Mouse (Mus musculus): ENCODE results near the gene Gstp3.
A peak's percentile ranks its signal among the peaks of the same experiment; 100 is the strongest.
"Not testable (repeated sequence)": the region's sequence is repeated elsewhere in the genome, so short reads cannot be mapped to it uniquely, and the experiment has no call there.

The Gstp3 gene

DNA sequence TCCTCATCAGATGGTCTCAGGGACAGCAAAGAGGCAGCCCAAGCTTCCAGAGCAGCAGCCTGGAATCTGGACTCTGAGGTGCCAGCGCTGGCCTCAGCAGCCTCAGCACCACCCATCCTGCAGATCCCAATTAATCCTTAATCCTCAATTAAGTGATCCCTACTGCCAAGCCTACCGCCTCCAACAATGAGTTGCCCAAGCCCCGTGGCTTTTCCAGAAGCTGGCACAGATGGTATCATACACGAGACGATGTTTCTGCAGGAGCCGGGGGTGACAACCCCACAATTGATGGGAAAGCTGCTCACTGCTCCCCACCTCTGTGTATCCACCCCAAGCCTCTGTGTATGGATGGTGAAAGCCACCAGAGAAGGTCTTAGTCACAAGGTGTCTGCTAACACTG is 29.8 kb upstream of the Gstp3 start:
- DNase-seq = no peak

DNA sequence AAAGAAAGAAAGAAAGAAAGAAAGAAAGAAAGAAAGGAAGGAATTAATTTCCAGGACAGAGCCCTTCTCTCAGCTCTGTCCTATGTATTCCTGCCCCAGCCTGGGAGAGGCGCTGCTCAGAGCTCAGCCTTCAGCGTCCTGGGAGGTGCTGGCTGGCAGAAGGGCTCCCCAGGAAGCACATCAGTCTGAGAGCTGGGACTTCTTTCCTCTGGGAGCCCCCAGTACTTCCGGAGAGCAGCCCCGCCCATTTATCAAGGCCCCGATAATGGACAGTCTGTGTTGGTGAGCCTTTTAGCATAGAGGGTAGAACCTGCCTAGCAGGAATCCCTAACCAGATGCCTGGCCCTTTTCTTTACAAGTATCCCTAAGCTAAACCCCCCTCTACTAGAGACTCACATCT is 28.8 kb upstream of the Gstp3 start:
- DNase-seq = no peak

DNA sequence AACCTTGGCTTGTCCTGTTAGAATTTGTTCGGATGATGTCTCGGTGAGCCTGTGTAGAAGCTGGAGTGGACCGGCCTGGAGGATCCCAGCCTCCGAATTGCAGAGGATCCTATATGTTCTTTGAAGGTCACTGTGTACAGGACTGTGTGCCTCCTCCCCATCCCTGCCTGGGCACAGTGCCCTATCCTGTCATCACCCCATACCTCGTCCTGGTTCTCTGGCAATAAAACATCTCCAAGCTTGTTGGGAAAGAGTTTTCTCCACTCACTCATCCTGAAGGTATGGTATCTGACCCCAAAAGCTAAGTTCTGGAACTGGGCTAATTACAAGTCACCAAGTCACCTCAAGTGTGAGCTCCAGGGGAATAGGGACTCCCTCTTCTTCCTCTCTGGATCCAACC is 27.7 kb upstream of the Gstp3 start:
- DNase-seq = no peak

DNA sequence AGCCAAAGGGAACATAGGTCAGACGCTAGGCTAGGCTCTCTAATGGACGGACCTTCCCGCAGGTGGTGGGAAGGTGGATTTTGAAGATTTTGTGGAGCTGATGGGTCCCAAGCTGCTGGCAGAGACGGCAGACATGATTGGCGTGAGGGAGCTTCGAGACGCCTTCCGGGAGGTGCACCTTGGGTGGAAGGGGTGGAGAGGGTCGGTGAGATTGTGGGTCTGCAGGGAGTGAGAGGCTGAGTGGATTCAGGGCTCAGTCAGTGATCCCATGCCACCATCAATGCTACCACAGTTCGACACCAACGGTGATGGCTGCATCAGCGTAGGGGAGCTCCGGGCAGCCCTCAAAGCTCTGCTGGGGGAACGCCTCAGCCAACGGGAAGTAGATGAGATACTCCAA is 26.8 kb upstream of the Gstp3 start:
- DNase-seq = no peak

DNA sequence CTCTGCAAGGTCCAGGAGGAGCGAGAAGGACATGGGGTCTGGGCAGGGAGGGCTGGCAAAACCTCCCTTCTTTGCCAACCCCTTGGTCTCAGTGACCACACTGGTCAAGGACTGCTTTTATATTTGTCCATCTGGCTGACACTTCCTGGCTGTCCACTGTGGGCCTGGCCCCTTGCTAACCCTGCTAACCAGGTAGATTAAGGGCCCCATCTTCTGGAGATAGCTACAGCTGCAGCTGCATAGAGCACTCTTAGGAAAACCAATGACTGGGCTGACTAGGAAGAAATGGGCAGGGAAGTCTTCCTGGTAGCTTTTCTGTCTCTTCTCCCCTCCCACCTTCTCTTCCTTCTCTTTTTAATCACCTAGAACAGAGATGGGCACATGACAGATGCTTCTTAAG is 25.6 kb upstream of the Gstp3 start:
- DNase-seq = no peak

DNA sequence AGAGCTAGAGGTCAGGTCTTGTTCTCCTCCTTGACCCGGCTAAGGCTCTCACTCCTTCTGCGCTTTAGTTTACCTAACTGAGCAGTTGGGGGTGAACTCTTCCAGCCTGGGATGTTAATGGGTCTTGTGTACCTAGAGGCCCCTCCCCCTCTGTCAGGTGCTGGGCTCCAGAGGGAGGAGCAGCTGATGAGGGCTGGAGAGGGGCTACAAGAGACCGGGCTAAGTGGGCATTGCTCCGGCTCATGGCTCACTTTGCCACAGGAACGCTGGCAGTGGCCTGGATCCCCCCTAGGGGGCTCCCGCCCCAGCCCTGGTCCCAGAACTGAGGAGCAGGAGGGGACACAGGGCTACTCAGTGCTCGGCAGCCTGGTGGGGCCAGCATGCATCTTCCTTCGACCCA is 24.5 kb upstream of the Gstp3 start:
- no peak for DNase-seq

DNA sequence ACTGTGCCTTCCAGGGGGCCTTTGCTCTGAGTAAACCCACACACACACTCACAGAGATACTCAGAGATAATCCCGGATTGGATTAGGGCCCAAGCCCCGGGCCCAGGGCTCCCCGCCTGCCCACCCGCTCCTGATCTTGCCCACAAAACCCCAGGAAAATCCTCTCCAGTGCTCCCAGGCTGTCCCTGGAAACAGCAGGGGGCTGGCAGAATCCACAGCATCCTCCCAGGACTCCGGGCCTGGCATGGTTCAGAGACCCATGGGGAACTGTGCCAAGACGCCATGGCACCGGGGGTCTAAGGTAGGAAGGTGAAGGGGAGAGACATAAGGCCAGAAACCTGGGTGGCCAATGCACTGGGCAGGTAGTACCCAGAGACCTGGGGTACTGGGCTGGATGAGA is 23.9 kb upstream of the Gstp3 start:
- DNase-seq = no peak

DNA sequence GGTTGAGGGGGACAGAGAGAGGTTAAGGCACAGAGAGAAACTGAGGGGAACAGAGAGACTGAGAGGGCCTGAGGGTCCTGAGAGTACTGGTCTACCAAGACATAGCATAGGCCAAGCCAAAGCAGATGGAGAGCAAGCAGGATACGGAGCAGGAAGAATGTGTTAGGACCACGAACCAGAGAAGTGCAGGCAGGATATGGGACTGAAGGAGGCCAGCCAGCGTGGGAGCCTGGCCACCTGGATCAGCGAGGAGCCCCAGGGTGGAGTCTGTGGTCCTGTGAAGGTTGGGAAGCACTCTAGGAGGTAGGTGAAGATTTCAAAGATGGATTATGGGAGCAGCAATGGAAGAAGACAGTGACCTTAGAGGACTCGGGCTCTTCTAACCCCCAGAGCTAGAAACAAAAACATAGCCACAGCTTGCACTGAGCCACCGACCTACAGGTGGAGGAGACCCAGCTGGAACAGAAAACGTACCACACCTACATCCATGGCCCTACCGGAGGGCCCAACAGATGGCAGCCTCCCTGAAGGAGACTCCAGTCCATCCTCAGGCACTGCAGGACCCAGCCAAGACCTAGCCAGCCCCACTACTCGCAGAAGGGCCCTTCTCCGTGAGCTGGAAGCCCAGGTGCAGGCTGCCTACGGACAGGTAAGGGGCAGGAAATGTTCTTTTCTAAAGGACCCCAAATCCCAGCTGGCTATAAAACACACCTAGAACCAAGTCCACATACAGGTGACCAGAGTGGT is 23.0 kb upstream of the Gstp3 start:
- peak; percentile 39 to 45 for DNase-seq

DNA sequence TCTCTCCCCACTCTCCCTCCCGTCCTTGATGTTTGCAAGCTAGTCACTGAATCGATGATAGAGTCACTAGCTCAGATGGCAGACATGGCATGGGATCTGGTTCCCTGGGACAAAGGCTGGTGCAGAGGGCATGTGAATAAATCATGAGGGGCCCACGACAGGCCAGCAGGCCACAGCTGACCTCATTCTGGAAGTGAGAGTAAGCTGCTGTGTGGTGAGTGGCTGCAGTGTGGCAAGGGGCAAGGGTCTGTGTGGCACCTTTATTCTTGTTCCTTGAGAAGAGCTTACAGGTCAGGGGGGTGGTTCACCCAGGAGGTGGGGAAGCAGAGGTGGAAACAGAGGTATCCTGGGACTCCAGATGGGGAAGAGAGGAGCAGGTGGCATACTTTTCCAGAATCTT is 22.0 kb upstream of the Gstp3 start, which contains the start of gene Cabp2:
TSS of gene Cabp2 (plus strand) at position 185 of the 400 bp plus-strand sequence.
- DNase-seq = no peak

DNA sequence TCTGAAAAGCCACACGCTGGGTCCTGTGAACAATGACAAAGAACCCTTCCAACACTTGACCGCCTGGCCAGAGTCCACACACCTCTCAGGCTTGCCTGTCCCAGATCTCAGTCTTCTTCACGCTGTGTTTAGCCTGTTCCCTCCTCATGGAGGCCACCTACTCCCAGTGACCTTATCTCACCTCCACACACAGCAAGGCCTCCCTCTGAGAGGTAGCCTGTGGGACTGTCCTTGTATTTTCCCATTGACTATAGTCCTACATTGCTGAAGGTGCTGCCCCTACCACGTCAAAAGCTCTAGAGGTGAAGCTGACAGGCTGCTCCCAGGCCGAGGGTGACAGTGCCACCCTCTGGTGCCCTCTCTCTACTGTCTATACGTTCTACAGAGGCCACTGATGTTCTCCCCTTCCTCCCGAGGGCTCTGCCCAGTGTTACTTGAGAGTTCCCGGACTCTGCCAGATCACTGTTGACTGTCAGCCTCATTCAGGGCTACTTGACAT is 21.2 kb upstream of the Gstp3 start:
- peak; percentile 85 to 86 for DNase-seq

DNA sequence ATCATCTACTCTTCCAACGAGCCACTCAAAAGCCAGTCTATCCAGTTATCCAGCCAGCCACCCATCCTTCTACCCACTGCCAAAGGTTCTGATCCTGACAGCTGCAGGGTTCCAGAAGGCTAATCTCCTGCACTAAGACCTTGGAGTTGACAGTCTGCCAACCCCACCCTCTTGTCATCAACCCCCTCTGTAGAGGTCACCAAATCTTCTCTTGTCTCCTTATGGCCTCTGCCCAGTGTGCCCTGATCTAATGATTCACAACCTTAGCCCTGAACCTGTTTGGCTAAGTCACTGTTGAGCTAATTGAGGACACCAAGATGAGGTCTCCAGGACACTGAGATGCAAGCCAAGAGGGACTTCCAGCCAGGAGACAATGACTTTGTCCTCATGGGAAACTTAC is 20.2 kb upstream of the Gstp3 start:
- DNase-seq = no peak

DNA sequence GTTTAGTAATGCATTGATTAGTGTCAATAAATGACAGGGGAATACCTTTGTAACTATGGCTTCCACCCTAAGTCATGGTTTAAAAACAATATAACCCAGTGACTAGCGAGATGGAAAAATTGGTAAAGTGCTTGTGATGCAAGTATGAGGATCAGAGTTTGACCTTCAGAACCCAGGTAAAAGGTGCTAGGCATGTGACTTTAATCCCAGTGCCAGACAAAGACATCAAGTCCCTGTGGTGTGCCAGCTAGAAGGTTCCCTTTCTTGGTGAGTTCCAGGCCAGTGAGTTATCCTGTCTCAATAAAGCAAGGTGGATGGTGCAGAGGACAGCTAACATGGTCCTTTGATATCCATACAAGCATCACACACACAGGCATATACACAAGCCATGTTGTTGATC is 16.2 kb upstream of the Gstp3 start:
- DNase-seq = no peak

DNA sequence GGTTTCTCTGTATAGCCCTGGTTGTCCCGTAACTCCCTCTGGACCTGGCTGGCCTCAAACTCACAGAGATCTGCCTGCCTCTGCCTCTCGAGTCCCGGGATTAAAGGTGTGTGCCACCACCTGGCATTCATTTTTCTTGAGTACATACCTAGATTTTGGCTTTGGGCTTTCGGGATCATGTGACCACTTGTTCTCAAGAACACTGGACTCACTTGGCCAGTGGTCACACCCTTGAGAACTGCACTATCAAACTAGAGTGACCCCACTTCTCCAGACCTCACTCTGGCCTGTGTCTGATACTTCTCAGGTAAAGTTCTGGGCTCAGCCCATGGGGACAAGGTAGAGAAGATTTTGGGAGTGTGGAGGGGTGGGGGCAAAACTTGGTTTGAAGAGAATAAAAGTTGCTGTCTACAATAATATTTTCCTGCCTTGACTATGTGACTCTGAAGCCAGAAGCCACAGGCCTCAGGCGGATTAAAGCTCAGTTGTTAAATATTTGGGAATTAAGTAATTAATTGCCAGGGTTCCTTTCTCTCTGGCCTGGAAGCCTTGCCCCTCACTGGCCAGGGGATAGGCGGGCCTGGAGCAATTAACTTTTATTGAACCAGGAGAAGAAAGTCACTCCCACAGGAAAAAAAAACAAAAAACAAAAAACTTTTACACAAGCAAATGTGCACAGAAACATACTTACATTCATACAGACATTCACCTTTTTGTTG is 13.5 kb upstream of the Gstp3 start:
- DNase-seq = no peak

DNA sequence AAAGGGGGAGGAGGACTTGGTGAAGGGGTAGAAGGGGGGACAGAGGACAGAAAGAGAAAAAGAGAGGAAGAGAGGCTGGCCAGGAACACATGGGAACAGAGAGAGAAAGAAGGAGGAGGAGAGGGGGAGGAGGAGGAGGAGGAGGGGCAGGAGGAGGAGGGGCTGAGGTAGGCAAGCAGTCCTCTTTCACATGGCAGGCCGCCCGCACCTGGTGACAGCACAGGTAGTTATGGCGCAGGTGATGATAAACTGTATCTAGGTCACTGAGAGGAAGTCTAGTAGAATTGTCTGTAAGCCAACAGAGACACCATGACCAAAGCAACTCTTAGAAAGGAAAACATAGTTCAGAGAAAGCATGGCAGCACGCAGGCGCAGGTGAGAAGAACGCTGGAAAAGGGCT is 12.0 kb upstream of the Gstp3 start:
- peak in 1 of 2 experiments; percentile 42 for DNase-seq

DNA sequence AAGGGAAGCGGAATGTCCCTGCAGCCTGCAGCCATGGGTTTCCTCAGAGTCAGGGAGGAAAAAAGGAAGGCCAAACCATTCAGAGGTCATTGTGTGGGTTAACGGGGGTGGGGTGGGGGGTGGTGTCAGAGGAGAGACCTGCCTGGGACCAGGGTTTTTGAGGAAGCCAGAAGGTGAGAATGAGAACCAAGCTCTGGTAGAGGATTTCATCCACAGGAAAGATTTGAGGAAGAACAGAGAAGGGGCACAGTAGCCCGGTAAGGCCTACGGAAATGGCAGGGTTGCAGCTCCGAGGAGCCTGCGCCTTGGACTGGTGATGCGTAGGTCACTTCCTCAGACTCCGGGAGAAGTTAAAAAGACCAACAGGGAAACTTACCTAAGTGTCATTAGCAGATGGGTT is 11.4 kb upstream of the Gstp3 start:
- DNase-seq = no peak

DNA sequence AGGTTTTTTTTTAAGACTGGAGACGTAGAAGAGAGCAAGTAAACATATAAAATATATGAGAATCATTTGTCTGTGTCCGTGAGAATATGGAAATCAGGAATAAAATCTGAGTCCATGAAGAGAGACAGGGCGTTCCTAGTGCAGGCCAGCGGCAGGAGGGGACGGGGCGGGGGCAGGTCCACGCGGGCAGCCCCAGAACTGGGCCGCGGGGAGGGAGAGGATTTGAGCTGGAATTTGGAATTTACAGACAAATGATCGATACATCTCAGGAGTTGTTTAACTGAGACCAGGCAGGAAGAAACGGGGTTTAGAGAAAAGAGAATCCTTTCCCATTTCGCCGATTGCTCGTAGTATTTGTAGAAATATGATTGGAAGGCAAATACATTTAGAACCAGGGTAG is 10.9 kb upstream of the Gstp3 start:
- DNase-seq = no peak

DNA sequence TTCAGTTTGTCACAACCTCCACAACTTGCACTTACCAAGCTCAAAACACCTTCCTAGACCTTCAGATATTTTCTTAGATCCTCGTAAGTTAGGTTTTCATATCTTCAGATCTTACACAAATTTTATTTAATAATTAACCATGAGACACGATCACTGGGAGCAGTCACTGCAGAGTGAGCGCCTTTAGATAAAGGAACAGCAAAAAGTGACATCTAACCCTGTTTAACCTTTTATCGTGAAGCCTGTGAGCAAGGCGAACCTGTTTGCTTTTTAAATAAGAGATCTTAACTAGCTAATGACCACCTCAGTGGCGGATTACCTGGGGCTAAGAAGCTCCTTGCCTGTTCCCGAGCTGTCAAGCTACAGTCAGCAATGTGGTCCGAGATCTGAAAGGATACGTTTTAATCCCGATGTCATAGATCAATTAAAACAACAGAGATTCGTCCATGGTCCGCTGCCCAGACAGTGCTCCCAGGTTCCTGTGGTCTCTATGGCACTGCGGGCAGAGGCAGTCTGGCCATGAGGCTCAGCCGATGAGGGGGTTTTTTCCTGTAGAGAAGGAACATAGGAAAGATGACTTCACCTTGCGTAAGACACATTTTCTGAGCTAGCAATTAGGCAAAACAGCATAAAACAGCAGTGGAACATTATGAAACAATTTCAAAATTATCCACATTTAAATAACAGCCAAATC is 9.5 kb upstream of the Gstp3 start:
- no peak for DNase-seq

DNA sequence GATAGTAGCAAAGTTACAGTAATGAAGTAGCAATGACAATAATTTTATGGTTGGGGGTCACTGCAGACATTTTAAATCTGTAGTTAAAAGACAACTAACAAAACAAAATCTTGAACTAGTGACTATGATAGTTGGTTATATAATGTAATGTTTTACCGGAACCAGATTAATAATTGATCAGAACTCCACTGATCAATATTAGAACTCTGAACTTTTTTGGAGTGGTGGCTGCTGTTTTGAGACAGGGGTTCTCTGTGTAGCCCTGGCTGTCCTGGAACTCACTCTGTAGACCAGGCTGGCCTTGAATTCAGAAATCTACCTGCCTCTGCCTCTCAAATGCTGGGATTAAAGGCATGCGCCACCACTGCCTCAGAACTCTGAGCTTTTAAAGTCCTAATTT is 8.9 kb upstream of the Gstp3 start:
- DNase-seq = not testable (repeated sequence)

DNA sequence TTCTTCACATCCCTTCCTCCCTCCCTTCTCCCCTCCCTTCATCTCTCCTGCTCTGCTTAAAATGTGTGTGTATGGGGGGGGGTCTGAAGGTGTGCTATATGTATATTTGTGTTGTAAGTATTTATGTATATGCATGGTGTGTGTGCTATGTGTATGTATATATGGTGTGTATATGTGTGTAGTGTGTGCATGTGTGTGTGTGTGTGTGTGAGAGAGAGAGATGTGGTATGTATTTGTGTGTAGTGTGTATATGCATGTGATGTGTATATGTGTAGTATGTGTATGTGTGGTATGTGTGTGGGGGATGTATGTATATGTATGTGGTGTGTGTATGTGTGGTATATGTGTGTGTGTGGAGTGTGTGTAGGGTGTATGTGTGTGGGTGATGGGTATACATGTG is 7.5 kb upstream of the Gstp3 start:
- no peak for DNase-seq

DNA sequence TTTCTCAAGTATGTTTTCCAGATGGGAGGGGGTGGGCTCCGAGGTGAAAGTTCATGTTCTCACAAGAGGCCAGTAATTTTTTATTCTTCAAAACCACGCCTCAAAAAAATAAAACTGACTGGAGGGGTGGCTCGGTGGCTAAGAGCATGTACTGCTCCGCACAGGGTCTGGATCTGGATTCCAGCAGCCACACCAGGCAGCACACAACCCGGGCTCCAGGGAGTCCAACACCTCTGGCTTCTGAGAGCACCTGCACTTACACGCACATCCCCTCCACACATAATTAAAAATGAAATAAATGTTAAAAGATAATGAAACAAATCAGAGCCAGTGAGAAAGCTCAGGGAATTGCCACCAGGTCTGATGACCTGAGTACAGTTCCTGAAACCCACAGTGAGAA is 6.9 kb upstream of the Gstp3 start:
- no peak for DNase-seq

DNA sequence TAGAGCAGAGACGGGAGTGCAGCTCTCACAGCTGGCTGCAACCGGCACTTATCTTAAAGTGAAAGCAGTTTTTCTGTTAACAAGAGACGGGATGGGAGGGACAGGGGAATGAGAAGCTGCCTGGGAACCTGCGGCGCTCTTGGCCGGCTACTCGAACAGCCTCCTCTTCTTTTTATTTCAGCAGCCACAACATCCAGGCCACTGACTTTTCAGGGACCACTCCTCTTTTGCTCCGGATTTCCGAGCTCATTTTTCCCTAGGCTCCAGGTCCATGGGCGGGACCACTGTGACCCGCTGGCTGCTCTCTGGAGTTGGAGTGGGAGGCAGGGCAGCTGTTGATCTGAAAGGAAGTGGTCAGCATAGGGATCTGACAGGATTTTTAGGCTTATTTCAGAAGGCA is 5.1 kb upstream of the Gstp3 start:
- not testable (repeated sequence) for DNase-seq

DNA sequence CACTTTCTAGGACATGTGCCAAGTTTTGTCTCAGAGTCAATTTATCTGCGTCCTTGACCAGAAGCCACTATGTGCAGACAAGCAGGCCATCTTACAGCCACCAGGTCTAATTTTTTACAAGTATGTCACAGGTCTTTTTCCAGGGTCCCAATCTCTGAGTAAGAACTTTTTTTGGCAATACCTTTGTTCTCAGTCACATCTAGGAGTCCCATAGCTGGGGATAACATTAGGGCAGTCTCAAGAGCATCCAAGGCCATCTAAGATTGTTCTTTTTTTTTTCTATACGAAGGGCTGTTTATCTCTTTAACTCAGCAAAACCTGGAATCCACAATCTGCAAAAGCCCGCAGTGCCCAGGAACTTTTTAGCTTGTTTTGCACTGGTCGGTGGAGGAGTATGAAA is 4.0 kb upstream of the Gstp3 start:
- not testable (repeated sequence) for DNase-seq

DNA sequence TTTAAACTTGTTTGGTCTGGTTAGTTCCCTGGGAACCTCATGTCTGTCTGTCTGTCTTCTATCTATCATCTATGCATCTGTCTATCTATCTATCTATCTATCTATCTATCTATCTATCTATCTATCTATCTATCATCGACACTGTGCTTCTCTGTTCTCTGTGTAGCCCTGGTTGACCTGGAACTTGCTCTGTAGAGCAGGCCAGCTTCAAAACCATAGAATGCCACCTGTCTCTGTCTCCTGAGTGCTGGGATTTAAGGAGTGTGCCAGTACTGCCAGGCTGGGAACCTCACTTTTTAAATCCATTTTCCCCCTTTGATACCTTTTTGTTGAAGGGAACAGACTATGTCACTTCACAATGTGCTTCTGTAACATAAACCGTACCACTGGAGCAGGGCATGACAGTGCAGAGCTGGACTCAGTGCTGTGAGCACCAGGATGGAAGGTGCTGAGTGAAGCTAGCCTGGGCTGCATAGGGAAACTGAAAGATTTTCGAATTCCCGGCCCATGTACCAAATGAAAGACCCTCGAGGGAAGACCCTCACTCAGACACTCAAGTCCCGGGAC is 1.6 kb upstream of the Gstp3 start:
- no peak for DNase-seq
